In the genomic region with DNA sequence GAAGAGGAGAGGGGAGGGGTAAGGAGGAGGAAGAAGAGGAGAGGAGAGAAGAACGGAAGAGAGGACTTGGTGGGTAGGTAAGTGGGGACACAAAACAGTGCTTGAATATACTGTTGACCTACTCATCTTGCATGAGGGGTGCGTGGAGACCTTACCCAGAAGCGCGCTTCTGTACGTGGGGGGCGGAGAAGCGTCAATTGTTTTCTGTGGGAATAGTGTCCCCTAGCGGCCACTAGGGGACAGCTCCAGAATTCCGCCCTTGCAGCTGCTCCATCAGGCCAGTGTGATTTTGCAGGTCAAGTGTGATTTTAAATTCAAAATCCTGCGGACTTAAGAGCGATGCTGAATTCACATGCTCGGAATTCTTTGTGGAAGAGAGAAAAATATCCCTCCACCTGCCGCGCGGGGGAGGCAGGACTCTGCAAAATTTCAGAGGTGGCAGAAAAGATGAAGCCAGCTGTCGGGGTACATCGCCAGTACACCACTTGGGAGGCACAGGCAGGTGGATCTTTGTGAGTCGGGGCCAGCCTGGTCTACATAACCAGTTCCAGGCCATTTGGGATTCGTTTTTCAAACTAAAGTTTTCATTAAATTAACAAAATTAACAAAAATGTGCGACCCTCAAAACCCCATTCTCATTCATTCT, we compare ENCODE assay signal across 9 mouse cellular contexts. TPM values are rescaled to one million over a fixed set of nuclear protein-coding genes. Genes with fewer than 3 reads are reported as not detected.
A peak's percentile ranks its signal among the peaks of the same experiment; 100 is the strongest.
DNase-seq lines count a peak whose midpoint lies in the region; ATAC-seq and TF ChIP-seq lines count a peak whose summit lies in the region.
"Had no signal": no experiment of that assay in that cellular context is flagged by ENCODE, and none has a peak within 500 bp of the region (broad histone marks: within the 10 kb centered on the region; RNA-seq: fewer than 3 reads in every experiment).

No protein-coding gene starts in this region.

- TF ChIP-seq RAD21 in MEL (IDR thresholded peaks at IDR 0.05; ENCODE audit: low read depth, low read length), result peak; percentile 95

- TF ChIP-seq POLR2A in MEL (IDR thresholded peaks at IDR 0.05; ENCODE audit: control insufficient read depth in 1 of 2, insufficient read depth in 1 of 2, low read depth in 1 of 2, low read length in 2 of 2, poor library complexity in 1 of 2), result no peak
- no peak for TF ChIP-seq POLR2A in kidney, adult 2 months (IDR thresholded peaks at IDR 0.05; ENCODE audit: low read depth, low read length)

- H3K4me1 ChIP-seq in MEL (ENCODE audit: control insufficient read depth in 1 of 2, insufficient read depth in 2 of 2, low read length in 2 of 2), result no peaks in the 10 kb centered on the region
- H3K4me1 ChIP-seq in kidney, adult 2 months (ENCODE audit: control insufficient read depth, insufficient read depth, low read length), result peaks cover 6% of the 10 kb centered on the region
- H3K4me1 ChIP-seq in liver, embryonic 14.5 days (replicated peaks; ENCODE audit: control insufficient read depth in 2 of 2, insufficient read depth in 2 of 2, low read length in 1 of 2), result no peaks in the 10 kb centered on the region; a peak in 1 of 4 replicates
- no peaks in the 10 kb centered on the region for H3K4me1 ChIP-seq in neural tube, embryonic 11.5 days (ENCODE audit: control insufficient read depth, insufficient read depth, low read length)

- H3K79me3 ChIP-seq in C2C12 (ENCODE audit: low read depth), result no peaks in the 10 kb centered on the region

- 15% methylated on average over 20 of the region's 20 CpGs for WGBS in kidney, adult 2 months
- WGBS in liver, embryonic 14.5 days (ENCODE audit: insufficient replicate concordance), result 14% methylated on average over 20 of the region's 20 CpGs
- WGBS in neural tube, embryonic 11.5 days, result 17% methylated on average over 20 of the region's 20 CpGs

- peaks cover 28% of the 10 kb centered on the region for H3K27me3 ChIP-seq in C2C12 (ENCODE audit: control insufficient read depth, insufficient read depth, insufficient read length)
- H3K27me3 ChIP-seq in MEL (ENCODE audit: control insufficient read depth in 1 of 2, insufficient read depth in 2 of 2, low read length in 2 of 2), result peaks cover 6 to 14% of the 10 kb centered on the region in 2 experiments
- H3K27me3 ChIP-seq in kidney, adult 2 months (replicated peaks; ENCODE audit: control insufficient read depth, insufficient read depth, low read length), result no peaks in the 10 kb centered on the region
- H3K27me3 ChIP-seq in liver, embryonic 14.5 days (ENCODE audit: control insufficient read depth, insufficient read depth, low read length), result no peaks in the 10 kb centered on the region
- no peaks in the 10 kb centered on the region for H3K27me3 ChIP-seq in neural tube, embryonic 11.5 days (ENCODE audit: control insufficient read depth, insufficient read depth, low read length)

- H3K9ac ChIP-seq in MEL (ENCODE audit: control insufficient read depth, low read depth, low read length, poor library complexity, severe bottlenecking), result no peak overlapping the region
- H3K9ac ChIP-seq in liver, embryonic 14.5 days (replicated peaks), result no peak overlapping the region
- no peak overlapping the region for H3K9ac ChIP-seq in neural tube, embryonic 11.5 days (ENCODE audit: low read length)

- TF ChIP-seq EP300 in MEL (IDR thresholded peaks at IDR 0.05; ENCODE audit: low read depth in 1 of 2, low read length in 2 of 2), result no peak
- no peak for TF ChIP-seq EP300 in liver, embryonic 14.5 days (IDR thresholded peaks at IDR 0.05; ENCODE audit: low read depth)

- H3K36me3 ChIP-seq in C2C12 (ENCODE audit: control insufficient read depth, insufficient read depth) (no peaks in the 10 kb centered on the region), MEL (ENCODE audit: control insufficient read depth in 1 of 2, insufficient read depth in 2 of 2, low read length in 2 of 2) (no peaks in the 10 kb centered on the region)
- H3K36me3 ChIP-seq in kidney, adult 2 months (ENCODE audit: control insufficient read depth, insufficient read depth, low read length), result no peaks in the 10 kb centered on the region
- H3K36me3 ChIP-seq in liver, embryonic 14.5 days (replicated peaks; ENCODE audit: control insufficient read depth, insufficient read depth, low read depth), result no peaks in the 10 kb centered on the region
- H3K36me3 ChIP-seq in neural tube, embryonic 11.5 days (ENCODE audit: control insufficient read depth, insufficient read depth, low read length), result no peaks in the 10 kb centered on the region

- no peak overlapping the region for H3ac ChIP-seq in C2C12 (ENCODE audit: control insufficient read depth, insufficient read length, low read depth)

- DNase-seq in MEL (ENCODE audit: low read depth, low spot score), result peak; percentile 85
- DNase-seq in cerebellum, postnatal 25 days, result peak; percentile 64 to 74
- DNase-seq in gastrocnemius, postnatal 25 days, result peak; percentile 22
- DNase-seq in kidney, adult 2 months, result peak; percentile 54
- peak in 1 of 3 experiments; percentile 12 for DNase-seq in liver, embryonic 14.5 days (ENCODE audit: low read depth in 3 of 3, low spot score in 3 of 3)
- peak; percentile 65 for DNase-seq in neural tube, embryonic 11.5 days (ENCODE audit: low spot score)

- no peak for ATAC-seq in liver, embryonic 14.5 days (ENCODE audit: insufficient read depth)
- 0 out of 2 replicates have a peak, but pooled peaks have one; percentile 35 for ATAC-seq in neural tube, embryonic 11.5 days (ENCODE audit: insufficient read depth, low FRiP score, low TSS enrichment)
- ATAC-seq in activated CD4-positive, CD25-positive, alpha-beta regulatory T cell, adult 4 months, result no peak

- H3K27ac ChIP-seq in MEL (ENCODE audit: control insufficient read depth, low read depth, low read length), result no peak overlapping the region
- no peak overlapping the region for H3K27ac ChIP-seq in kidney, adult 2 months (ENCODE audit: insufficient read depth, low read depth, low read length)
- no peak overlapping the region for H3K27ac ChIP-seq in liver, embryonic 14.5 days
- H3K27ac ChIP-seq in neural tube, embryonic 11.5 days (ENCODE audit: low read depth, low read length), result no peak overlapping the region

- H3K9me3 ChIP-seq in MEL (replicated peaks; ENCODE audit: insufficient read depth, low read length), result no peaks in the 10 kb centered on the region
- H3K9me3 ChIP-seq in liver, embryonic 14.5 days (ENCODE audit: control insufficient read depth, low read length), result no peaks in the 10 kb centered on the region
- no peaks in the 10 kb centered on the region for H3K9me3 ChIP-seq in neural tube, embryonic 11.5 days (ENCODE audit: control insufficient read depth, low read length)

- H3K4me2 ChIP-seq in liver, embryonic 14.5 days (ENCODE audit: low read depth), result no peak overlapping the region
- no peak overlapping the region for H3K4me2 ChIP-seq in neural tube, embryonic 11.5 days (ENCODE audit: low read depth)

- no peak overlapping the region for H3K4me3 ChIP-seq in C2C12 (ENCODE audit: insufficient read depth, poor library complexity, severe bottlenecking)
- 0 out of 4 replicates have a peak overlapping the region, but pooled peaks of 1 of the 2 experiments have one; percentile 11 for H3K4me3 ChIP-seq in MEL (ENCODE audit: control insufficient read depth in 1 of 2, insufficient read depth in 1 of 2, low read depth in 2 of 2, low read length in 2 of 2)
- no peak overlapping the region for H3K4me3 ChIP-seq in kidney, adult 2 months (ENCODE audit: insufficient read depth, low read depth, low read length)
- H3K4me3 ChIP-seq in liver, embryonic 14.5 days (ENCODE audit: insufficient read depth in 1 of 2, low read depth in 2 of 2, low read length in 2 of 2), result no peak overlapping the region
- no peak overlapping the region for H3K4me3 ChIP-seq in neural tube, embryonic 11.5 days (ENCODE audit: low read depth, low read length)

- no peaks in the 10 kb centered on the region for H3K79me2 ChIP-seq in C2C12 (ENCODE audit: control insufficient read depth, insufficient read depth)
- H3K79me2 ChIP-seq in MEL (ENCODE audit: control insufficient read depth, insufficient read depth, low read length, poor library complexity), result no peaks in the 10 kb centered on the region

- TF ChIP-seq CTCF in C2C12 (IDR thresholded peaks at IDR 0.05; ENCODE audit: control insufficient read depth, insufficient read depth, insufficient read length) (peak; percentile 86), MEL (IDR thresholded peaks at IDR 0.05 in 2 of 3, conservative IDR thresholded peaks at IDR 0.05 in 1 of 3; ENCODE audit: control insufficient read depth in 1 of 3, insufficient read depth in 1 of 3, low read depth in 2 of 3, low read length in 3 of 3, poor library complexity in 1 of 3, severe bottlenecking in 1 of 3) (peak; percentile 99 to 100 (median 100))
- peak; percentile 89 for TF ChIP-seq CTCF in kidney, adult 2 months (conservative IDR thresholded peaks at IDR 0.05; ENCODE audit: insufficient read depth, insufficient read length, low read depth, low read length)
- peak; percentile 86 for TF ChIP-seq CTCF in liver, embryonic 14.5 days (IDR thresholded peaks at IDR 0.05; ENCODE audit: low read depth)

RNA-seq across cellular contexts. Expression of a gene that starts 18.6 kb away (rescaled TPM):
- polyA plus RNA-seq in C2C12 (2012; fragmentation: generic; extraction: Trizol) (12.1 TPM), MEL (2012; ENCODE audit: insufficient read depth in 1 of 2, insufficient read length in 2 of 2, low read depth in 1 of 2, low replicate concordance in 2 of 2, missing spikeins in 1 of 2) (10 to 100 TPM in 1 of 2 experiments, not detected in 1; 21.3 TPM)
- total RNA-seq in MEL (2012; rRNA removed), result 3.3 and 5.0 TPM in 2 replicates
- 10 to 100 TPM; 10.7 to 14.7 TPM for total RNA-seq in gastrocnemius, postnatal 25 days (2021)
- 67.7 and 84.6 TPM in 2 replicates for polyA plus RNA-seq in kidney, adult 2 months (2012; rRNA removed)
- 6.7 and 9.0 TPM in 2 replicates for polyA plus RNA-seq in liver, embryonic 14.5 days (2012; rRNA removed)
- polyA plus RNA-seq in liver, embryonic 14.5 days (2014; fragmentation: Nextera tagmentation; extraction: Ambion mirVana), result 2.1 and 3.4 TPM in 2 replicates
- 24.7 and 25.4 TPM in 2 replicates for polyA plus RNA-seq in neural tube, embryonic 11.5 days (2014; fragmentation: Nextera tagmentation; extraction: Ambion mirVana)
- polyA plus RNA-seq in activated CD4-positive, CD25-positive, alpha-beta regulatory T cell, adult 4 months (2017; shearing (Covaris generic)), result 1 to 10 TPM in 1 of 2 experiments, under 1 TPM in 1; 0.94 to 1.8 TPM

RNA-seq across cellular contexts. Expression of a gene that starts 35.7 kb away (rescaled TPM):
- polyA plus RNA-seq in C2C12 (2012; fragmentation: generic; extraction: Trizol) (0.04 TPM), MEL (2012; ENCODE audit: insufficient read depth in 1 of 2, insufficient read length in 2 of 2, low read depth in 1 of 2, low replicate concordance in 2 of 2, missing spikeins in 1 of 2) (under 1 TPM in 1 of 2 experiments, not detected in 1; 0.25 TPM)
- not detected in 2 replicates for total RNA-seq in MEL (2012; rRNA removed)
- total RNA-seq in gastrocnemius, postnatal 25 days (2021), result under 1 TPM in 1 of 2 experiments, not detected in 1; 0.43 TPM
- 11.9 and 19.5 TPM in 2 replicates for polyA plus RNA-seq in kidney, adult 2 months (2012; rRNA removed)
- polyA plus RNA-seq in liver, embryonic 14.5 days (2012; rRNA removed), result 20.4 and 26.8 TPM in 2 replicates
- 19.6 and 20.3 TPM in 2 replicates for polyA plus RNA-seq in liver, embryonic 14.5 days (2014; fragmentation: Nextera tagmentation; extraction: Ambion mirVana)
- polyA plus RNA-seq in neural tube, embryonic 11.5 days (2014; fragmentation: Nextera tagmentation; extraction: Ambion mirVana), result not detected in 2 replicates
- not detected for polyA plus RNA-seq in activated CD4-positive, CD25-positive, alpha-beta regulatory T cell, adult 4 months (2017; shearing (Covaris generic))
- total RNA-seq: layer of hippocampus, adult 8-10 months had no signal

RNA-seq across cellular contexts. Expression of a gene that starts 47.0 kb away (rescaled TPM):
- 12.2 TPM for polyA plus RNA-seq in C2C12 (2012; fragmentation: generic; extraction: Trizol)
- 19.0 and 22.9 TPM in 2 replicates for total RNA-seq in MEL (2012; rRNA removed)
- 10 to 100 TPM in 1 of 2 experiments, not detected in 1; 44.2 TPM for polyA plus RNA-seq in MEL (2012; ENCODE audit: insufficient read depth in 1 of 2, insufficient read length in 2 of 2, low read depth in 1 of 2, low replicate concordance in 2 of 2, missing spikeins in 1 of 2)
- total RNA-seq in gastrocnemius, postnatal 25 days (2021), result 1 to 10 TPM; 3.4 to 6.0 TPM
- polyA plus RNA-seq in kidney, adult 2 months (2012; rRNA removed), result 27.1 and 32.9 TPM in 2 replicates
- polyA plus RNA-seq in liver, embryonic 14.5 days (2012; rRNA removed), result 6.7 and 10.3 TPM in 2 replicates
- polyA plus RNA-seq in liver, embryonic 14.5 days (2014; fragmentation: Nextera tagmentation; extraction: Ambion mirVana), result 6.4 and 6.5 TPM in 2 replicates
- polyA plus RNA-seq in neural tube, embryonic 11.5 days (2014; fragmentation: Nextera tagmentation; extraction: Ambion mirVana), result 11.1 and 12.7 TPM in 2 replicates
- polyA plus RNA-seq in activated CD4-positive, CD25-positive, alpha-beta regulatory T cell, adult 4 months (2017; shearing (Covaris generic)), result 1 to 10 TPM; 5.8 to 7.1 TPM

RNA-seq across cellular contexts. Expression of a gene that starts 56.3 kb away (rescaled TPM):
- polyA plus RNA-seq in C2C12 (2012; fragmentation: generic; extraction: Trizol) (1.1 TPM), MEL (2012; ENCODE audit: insufficient read depth in 1 of 2, insufficient read length in 2 of 2, low read depth in 1 of 2, low replicate concordance in 2 of 2, missing spikeins in 1 of 2) (1 to 10 TPM in 1 of 2 experiments, not detected in 1; 6.4 TPM)
- 1.0 and 1.4 TPM in 2 replicates for total RNA-seq in MEL (2012; rRNA removed)
- under 1 TPM; 0.38 to 0.51 TPM for total RNA-seq in gastrocnemius, postnatal 25 days (2021)
- 4.3 and 4.8 TPM in 2 replicates for polyA plus RNA-seq in kidney, adult 2 months (2012; rRNA removed)
- 1.2 and 1.4 TPM in 2 replicates for polyA plus RNA-seq in liver, embryonic 14.5 days (2012; rRNA removed)
- polyA plus RNA-seq in liver, embryonic 14.5 days (2014; fragmentation: Nextera tagmentation; extraction: Ambion mirVana), result 0.52 and 0.58 TPM in 2 replicates
- polyA plus RNA-seq in neural tube, embryonic 11.5 days (2014; fragmentation: Nextera tagmentation; extraction: Ambion mirVana), result 3.6 TPM in 2 replicates
- not detected for polyA plus RNA-seq in activated CD4-positive, CD25-positive, alpha-beta regulatory T cell, adult 4 months (2017; shearing (Covaris generic))

RNA-seq across cellular contexts. Expression of a gene that starts 56.4 kb away (rescaled TPM):
- polyA plus RNA-seq in C2C12 (2012; fragmentation: generic; extraction: Trizol), result 17.2 TPM
- total RNA-seq in MEL (2012; rRNA removed), result 118 and 128 TPM in 2 replicates
- 100 to 1,000 TPM in 1 of 2 experiments, not detected in 1; 114 TPM for polyA plus RNA-seq in MEL (2012; ENCODE audit: insufficient read depth in 1 of 2, insufficient read length in 2 of 2, low read depth in 1 of 2, low replicate concordance in 2 of 2, missing spikeins in 1 of 2)
- 10 to 100 TPM in 1 of 2 experiments, 1 to 10 TPM in 1; 8.6 to 14.6 TPM for total RNA-seq in gastrocnemius, postnatal 25 days (2021)
- 313 and 353 TPM in 2 replicates for polyA plus RNA-seq in kidney, adult 2 months (2012; rRNA removed)
- 37.5 and 61.5 TPM in 2 replicates for polyA plus RNA-seq in liver, embryonic 14.5 days (2012; rRNA removed)
- 106 and 110 TPM in 2 replicates for polyA plus RNA-seq in liver, embryonic 14.5 days (2014; fragmentation: Nextera tagmentation; extraction: Ambion mirVana)
- 35.1 and 35.4 TPM in 2 replicates for polyA plus RNA-seq in neural tube, embryonic 11.5 days (2014; fragmentation: Nextera tagmentation; extraction: Ambion mirVana)
- polyA plus RNA-seq in activated CD4-positive, CD25-positive, alpha-beta regulatory T cell, adult 4 months (2017; shearing (Covaris generic)), result 1 to 10 TPM; 2.6 to 4.7 TPM

Comparison
In these comparisons a context has a peak if more than half of its experiments do, and no peak if none do; other contexts are left out.
1. RNA of a gene that starts 35.7 kb away (polyA plus RNA-seq): 19.6 to 26.8 TPM in liver, embryonic 14.5 days and 11.9 to 19.5 TPM in kidney, adult 2 months; 0.25 TPM in MEL, not detected in neural tube, embryonic 11.5 days, 0.04 TPM in C2C12 (single experiment) and not detected in activated CD4-positive, CD25-positive, alpha-beta regulatory T cell, adult 4 months; every median in the first group is over 10 times any median in the second.
2. Peak in every context shown above with its lines, with median percentiles within 50 percentile points of each other: CTCF ChIP-seq.